Mouse (Mus musculus) bone marrow macrophage, adult 2 months (primary cell): ENCODE measurements around the gene Has1. TPM values are rescaled to one million over a fixed set of nuclear protein-coding genes. Genes with fewer than 3 reads are reported as not detected.

Experiments
- H3K27ac ChIP-seq: 2 replicates; pipeline ENCODE4 v1.5.1; 2012; ENCODE audit warnings: low read depth, low read length; ENCODE audit not compliant: insufficient read depth
- H3K4me1 ChIP-seq: 2 replicates; pipeline ENCODE4 v1.6.1; 2012; ENCODE audit warnings: low read length; ENCODE audit not compliant: control insufficient read depth, insufficient read depth
- H3K4me3 ChIP-seq: 2 replicates; pipeline ENCODE4 v1.5.1; 2012; ENCODE audit warnings: mild to moderate bottlenecking, low read length, moderate library complexity; ENCODE audit not compliant: insufficient read depth
- CTCF ChIP-seq: IDR thresholded peaks from 2 replicates; pipeline ENCODE4 v1.5.1; 2012; ENCODE audit warnings: low read depth, mild to moderate bottlenecking, low read length, moderate library complexity
- POLR2A ChIP-seq: IDR thresholded peaks from 2 replicates; pipeline ENCODE4 v1.6.1; 2012; ENCODE audit warnings: mild to moderate bottlenecking, low read depth, low read length, borderline replicate concordance
- polyA plus RNA-seq: library from polyadenylated mRNA; stranded (reverse); fragments of >200 nt; gene quantifications from 2 replicates; pipeline ENCODE4 v1.2.4, GENCODE M21; 2012; ENCODE audit not compliant: missing spikeins, insufficient read depth, insufficient read length

Gene Has1
- polyA plus RNA-seq, 1 experiment = not detected

GRCm38 (mm10) chr17:17830731-17831130 lies 24.3 kb downstream of the Has1 start:
- H3K4me1 ChIP-seq = peaks cover 9% of the 10 kb centered on the region
- H3K27ac ChIP-seq = no peak overlapping the region
- no peak overlapping the region for H3K4me3 ChIP-seq
- TF ChIP-seq CTCF = no peak
- no peak for TF ChIP-seq POLR2A

- Histone ChIP-seq H3K27ac (no peak overlapping the region), H3K4me1 (peaks cover 11% of the 10 kb centered on the region), H3K4me3 (no peak overlapping the region)
- no peak for TF ChIP-seq POLR2A
- no peak for TF ChIP-seq CTCF
Observed at GRCm38 (mm10) chr17:17829816-17830535, 25.0 kb downstream of the Has1 start.

- Histone ChIP-seq H3K4me1 (peaks cover 11% of the 10 kb centered on the region), H3K4me3 (no peak overlapping the region), H3K27ac (no peak overlapping the region)
- TF ChIP-seq CTCF (no peak), POLR2A (no peak)
Observed at GRCm38 (mm10) chr17:17829052-17829785, 25.8 kb downstream of the Has1 start.

- Histone ChIP-seq H3K4me3 (peak overlapping the region; percentile 79), H3K27ac (no peak overlapping the region), H3K4me1 (peaks cover 11% of the 10 kb centered on the region)
- TF ChIP-seq POLR2A = no peak
- no peak for TF ChIP-seq CTCF
Observed at GRCm38 (mm10) chr17:17828191-17828981, 26.6 kb downstream of the Has1 start.

- H3K4me1 ChIP-seq = peaks cover 11% of the 10 kb centered on the region
- TF ChIP-seq CTCF (no peak), POLR2A (no peak)
- H3K4me3 ChIP-seq = peak overlapping the region; percentile 79
- H3K27ac ChIP-seq = no peak overlapping the region
Observed at GRCm38 (mm10) chr17:17827658-17828190, 27.3 kb downstream of the Has1 start.

- TF ChIP-seq POLR2A (no peak), CTCF (no peak)
- no peak within 1 kb of the TSS for H3K27ac ChIP-seq
- H3K4me3 ChIP-seq = peak within 1 kb of the TSS; percentile 79
- peaks cover 11% of the 10 kb centered on the region for H3K4me1 ChIP-seq
Observed at GRCm38 (mm10) chr17:17826751-17827657, 28.0 kb downstream of the Has1 start, which contains the start of gene Spaca6. Spaca6 (plus strand) TSS chr17:17827158.

- Histone ChIP-seq H3K4me3 (peak overlapping the region; percentile 79), H3K27ac (no peak overlapping the region), H3K4me1 (peaks cover 11% of the 10 kb centered on the region)
- TF ChIP-seq POLR2A (no peak), CTCF (no peak)
Observed at GRCm38 (mm10) chr17:17825921-17826591, 28.9 kb downstream of the Has1 start.

- Histone ChIP-seq H3K27ac (no peak overlapping the region), H3K4me1 (peaks cover 11% of the 10 kb centered on the region), H3K4me3 (no peak overlapping the region)
- TF ChIP-seq CTCF (no peak), POLR2A (no peak)
Observed at GRCm38 (mm10) chr17:17823612-17824336, 31.2 kb downstream of the Has1 start.
